Mouse (Mus musculus) liver, embryonic 15.5 days (tissue): Measurements from ENCODE around the gene Jarid2. TPM values are rescaled to one million over a fixed set of nuclear protein-coding genes. Genes with fewer than 3 reads are reported as not detected.

Experiments used
- ATAC-seq: fragments of 200-750 bp; cut with Nextera tagmentation; 2 replicates; pipeline ENCODE4 v1.8.0; 2017; ENCODE audit warnings: moderate number of reproducible peaks, mild to moderate bottlenecking, moderate library complexity; ENCODE audit not compliant: insufficient read depth
- H3K27ac ChIP-seq: fragments of 300-500 bp; sonication (generic); replicated peaks from 2 replicates; pipeline ENCODE4 v1.5.1; 2015; ENCODE audit warnings: mild to moderate bottlenecking, inconsistent platforms
- H3K27me3 ChIP-seq: fragments of 300-500 bp; sonication (generic); 2 replicates; pipeline ENCODE4 v1.6.1; 2015; ENCODE audit warnings: mild to moderate bottlenecking, inconsistent platforms
- H3K36me3 ChIP-seq: fragments of 300-500 bp; sonication (generic); replicated peaks from 2 replicates; pipeline ENCODE4 v1.6.1; 2015; ENCODE audit warnings: moderate library complexity, mild to moderate bottlenecking, inconsistent platforms
- H3K4me1 ChIP-seq: fragments of 300-500 bp; sonication (generic); replicated peaks from 2 replicates; pipeline ENCODE4 v1.6.1; 2015; ENCODE audit warnings: inconsistent platforms
- H3K4me2 ChIP-seq: fragments of 300-500 bp; sonication (generic); 2 replicates; pipeline ENCODE4 v1.6.1; 2015; ENCODE audit warnings: moderate library complexity, mild to moderate bottlenecking, inconsistent platforms
- H3K4me3 ChIP-seq: fragments of 300-500 bp; sonication (generic); replicated peaks from 2 replicates; pipeline ENCODE4 v1.5.1; 2015; ENCODE audit warnings: mild to moderate bottlenecking, inconsistent platforms
- H3K9ac ChIP-seq: fragments of 300-500 bp; sonication (generic); 2 replicates; pipeline ENCODE4 v1.6.1; 2015; ENCODE audit warnings: moderate library complexity, mild to moderate bottlenecking, inconsistent platforms
- H3K9me3 ChIP-seq: fragments of 300-500 bp; sonication (generic); replicated peaks from 2 replicates; pipeline ENCODE4 v1.6.1; 2016; ENCODE audit warnings: inconsistent platforms
- WGBS: fragments of 180-500 bp; shearing (Covaris S2); methylation state at CpG from one replicate; pipeline ENCODE4 v1.1.7; 2015; ENCODE audit warnings: mixed read lengths; ENCODE audit not compliant: insufficient replicate concordance; 5-methylcytosine and 5-hydroxymethylcytosine counted together
- polyA plus RNA-seq: library from polyadenylated mRNA; unstranded; fragments of >200 nt; fragmentation: Nextera tagmentation; extraction: Ambion mirVana; gene quantifications from 2 replicates; pipeline ENCODE4 v1.2.1, GENCODE M21; 2015

The Jarid2 gene
- polyA plus RNA-seq, 1 experiment from 2014 or later, result 10.4 TPM

- Histone ChIP-seq H3K4me3 (no peak overlapping the region), H3K9me3 (no peaks in the 10 kb centered on the region), H3K4me1 (peaks cover 7% of the 10 kb centered on the region), H3K27me3 (no peaks in the 10 kb centered on the region), H3K4me2 (no peak overlapping the region), H3K36me3 (0 out of 2 replicates have a peak, but pooled peaks cover 5% of the 10 kb centered on the region), H3K9ac (no peak overlapping the region), H3K27ac (no peak overlapping the region)
- WGBS, result 62% methylated on average over 8 of the region's 8 CpGs
- ATAC-seq, result no peak
These were observed 210.2 kb downstream of the Jarid2 start for GRCm38 (mm10) chr13:44939326-44940035.

- no peak for ATAC-seq
- Histone ChIP-seq H3K27ac (no peak overlapping the region), H3K27me3 (no peaks in the 10 kb centered on the region), H3K4me1 (no peaks in the 10 kb centered on the region; the same call in none of the 2 replicates), H3K4me2 (no peak overlapping the region), H3K9me3 (no peaks in the 10 kb centered on the region), H3K36me3 (0 out of 2 replicates have a peak, but pooled peaks cover 6% of the 10 kb centered on the region), H3K4me3 (no peak overlapping the region), H3K9ac (no peak overlapping the region)
- 73% methylated on average over 2 of the region's 2 CpGs for WGBS
These were observed 214.3 kb downstream of the Jarid2 start for GRCm38 (mm10) chr13:44943618-44944017.

- 0 out of 2 replicates have a peak, but pooled peaks cover 6% of the 10 kb centered on the region for H3K36me3 ChIP-seq
- no peak overlapping the region for H3K4me3 ChIP-seq
- H3K4me1 ChIP-seq, result peaks cover 2% of the 10 kb centered on the region
- H3K9me3 ChIP-seq, result no peaks in the 10 kb centered on the region
- no peak overlapping the region for H3K27ac ChIP-seq
- no peaks in the 10 kb centered on the region for H3K27me3 ChIP-seq
- WGBS, result 67% methylated on average over 8 of the region's 8 CpGs
- no peak overlapping the region for H3K9ac ChIP-seq
- ATAC-seq, result no peak
- no peak overlapping the region for H3K4me2 ChIP-seq
These were observed 217.8 kb downstream of the Jarid2 start for GRCm38 (mm10) chr13:44946880-44947635.

DNA sequence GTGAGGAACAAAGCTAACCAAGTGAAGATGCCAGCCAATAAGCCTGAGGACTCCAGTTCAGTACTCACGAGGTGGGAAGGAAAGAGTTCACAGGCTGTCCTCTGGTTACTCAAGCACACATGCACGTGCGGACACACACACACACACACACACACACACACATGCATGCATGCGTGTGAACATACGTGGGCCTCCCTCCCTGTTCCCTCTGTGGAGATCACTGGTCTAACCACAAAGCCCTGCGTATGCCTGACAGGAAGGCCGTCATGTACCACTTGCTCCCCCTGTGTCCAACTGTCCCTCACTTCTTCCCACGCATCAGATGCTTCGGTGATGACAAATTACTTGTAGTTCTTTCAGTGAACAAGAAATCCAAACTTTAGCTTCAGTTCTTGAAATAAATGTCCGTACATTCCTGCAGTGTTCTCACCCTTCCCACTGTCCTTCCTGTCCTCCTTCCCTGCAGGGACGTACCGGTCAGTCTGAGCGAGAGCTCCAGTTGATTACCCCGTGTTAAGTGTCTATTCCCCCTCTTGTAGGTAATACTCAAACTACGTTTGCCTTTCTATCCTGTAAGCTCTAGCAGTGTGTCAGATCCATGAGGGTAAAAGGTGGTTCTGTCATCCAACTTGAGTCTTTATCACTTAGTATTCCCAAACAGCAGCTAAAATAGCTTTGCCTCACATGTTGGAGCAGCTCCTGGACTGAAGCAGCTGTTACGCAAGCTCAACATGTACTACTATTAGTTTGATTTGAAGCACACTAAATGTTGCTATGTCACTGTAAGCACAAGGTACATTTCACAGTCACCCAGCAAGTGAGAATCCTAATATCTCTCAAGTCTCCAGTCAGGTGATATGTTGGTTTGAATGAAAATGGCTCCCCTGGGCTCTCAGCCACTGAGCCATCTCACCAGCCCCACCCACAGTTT lies 219.3 kb downstream of the Jarid2 start:
- no peak for ATAC-seq
- peaks cover 11% of the 10 kb centered on the region for H3K4me1 ChIP-seq
- no peak overlapping the region for H3K4me2 ChIP-seq
- WGBS, result 70% methylated on average over 16 of the region's 16 CpGs
- no peak overlapping the region for H3K4me3 ChIP-seq
- no peak overlapping the region for H3K27ac ChIP-seq
- H3K36me3 ChIP-seq, result 0 out of 2 replicates have a peak, but pooled peaks cover 6% of the 10 kb centered on the region
- no peak overlapping the region for H3K9ac ChIP-seq
- H3K9me3 ChIP-seq, result no peaks in the 10 kb centered on the region
- H3K27me3 ChIP-seq, result no peaks in the 10 kb centered on the region

DNA sequence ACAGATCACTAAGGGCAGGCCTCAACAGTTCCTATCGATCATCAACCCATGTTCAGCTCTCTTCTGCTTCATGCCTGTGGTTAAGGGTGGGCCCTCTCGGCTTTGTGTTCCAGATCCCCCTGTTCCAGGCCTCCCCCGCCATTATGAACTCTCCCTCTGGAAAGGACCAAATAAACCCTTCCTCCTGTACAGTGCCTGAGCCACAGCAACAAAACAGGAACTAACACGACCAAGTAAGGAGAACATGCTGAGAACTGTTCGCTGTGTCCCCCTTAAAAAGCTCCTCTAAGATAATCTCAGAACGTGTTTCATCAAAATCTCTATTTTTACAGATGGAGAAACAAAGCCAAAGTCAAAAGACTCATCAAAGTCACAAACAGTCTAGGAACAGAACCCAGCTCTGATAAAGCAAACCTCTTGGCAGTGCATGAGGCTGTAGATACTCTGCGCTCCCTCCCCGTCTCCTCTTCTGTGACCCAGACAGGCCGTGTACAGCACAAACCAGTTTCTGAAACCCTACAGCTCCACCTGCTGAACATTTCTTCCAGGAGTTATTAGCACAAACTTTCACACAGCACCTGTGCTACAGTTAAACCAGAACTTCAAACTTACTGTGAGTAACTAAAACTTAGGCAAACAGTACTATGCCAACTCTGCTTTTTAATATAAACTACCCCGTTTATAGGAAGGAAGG lies 223.3 kb downstream of the Jarid2 start:
- ATAC-seq, result 0 out of 2 replicates have a peak, but pooled peaks have one; percentile 44
- H3K4me1 ChIP-seq, result peaks cover 15% of the 10 kb centered on the region
- no peak overlapping the region for H3K4me2 ChIP-seq
- no peaks in the 10 kb centered on the region for H3K27me3 ChIP-seq
- 27% methylated on average over 10 of the region's 10 CpGs for WGBS
- H3K4me3 ChIP-seq, result no peak overlapping the region
- H3K9me3 ChIP-seq, result no peaks in the 10 kb centered on the region
- H3K9ac ChIP-seq, result no peak overlapping the region
- H3K36me3 ChIP-seq, result 0 out of 2 replicates have a peak, but pooled peaks cover 8% of the 10 kb centered on the region
- no peak overlapping the region for H3K27ac ChIP-seq

GRCm38 (mm10) chr13:44953546-44954231 lies 224.4 kb downstream of the Jarid2 start:
- Histone ChIP-seq H3K4me1 (peaks cover 15% of the 10 kb centered on the region), H3K9me3 (no peaks in the 10 kb centered on the region), H3K4me2 (no peak overlapping the region), H3K4me3 (no peak overlapping the region), H3K27ac (no peak overlapping the region), H3K27me3 (no peaks in the 10 kb centered on the region), H3K36me3 (0 out of 2 replicates have a peak, but pooled peaks cover 8% of the 10 kb centered on the region), H3K9ac (no peak overlapping the region)
- 61% methylated on average over 8 of the region's 8 CpGs for WGBS
- ATAC-seq, result no peak

GRCm38 (mm10) chr13:44954232-44954568 lies 224.9 kb downstream of the Jarid2 start:
- Histone ChIP-seq H3K27ac (no peak overlapping the region), H3K9ac (no peak overlapping the region), H3K4me2 (no peak overlapping the region), H3K27me3 (no peaks in the 10 kb centered on the region), H3K4me1 (peaks cover 15% of the 10 kb centered on the region), H3K4me3 (no peak overlapping the region), H3K36me3 (0 out of 2 replicates have a peak, but pooled peaks cover 8% of the 10 kb centered on the region), H3K9me3 (no peaks in the 10 kb centered on the region)
- ATAC-seq, result no peak
- WGBS, result 72% methylated on average over 1 of the region's 1 CpGs

DNA sequence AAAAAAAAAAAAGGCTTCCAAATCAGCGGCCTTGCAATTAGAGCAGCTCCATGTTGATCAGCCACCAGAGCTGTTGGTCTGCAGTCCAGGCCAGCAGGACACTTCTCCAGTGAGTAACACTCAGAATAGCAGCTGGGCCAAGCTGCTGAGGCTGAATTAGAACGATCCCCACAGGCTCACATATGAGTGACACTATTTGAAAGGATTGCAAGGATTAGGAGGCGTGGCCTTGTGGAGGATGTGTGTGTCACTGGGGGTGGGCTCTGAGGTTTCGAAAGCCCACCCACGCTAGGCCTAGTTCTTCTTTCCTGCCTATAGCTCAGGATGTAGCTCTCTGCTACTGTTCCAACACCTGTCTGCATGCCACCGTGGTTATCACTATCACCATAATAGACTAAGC lies 226.5 kb downstream of the Jarid2 start:
- H3K4me2 ChIP-seq, result no peak overlapping the region
- WGBS, result 71% methylated on average over 6 of the region's 6 CpGs
- H3K9ac ChIP-seq, result no peak overlapping the region
- H3K27me3 ChIP-seq, result no peaks in the 10 kb centered on the region
- H3K9me3 ChIP-seq, result no peaks in the 10 kb centered on the region
- H3K36me3 ChIP-seq, result 0 out of 2 replicates have a peak, but pooled peaks cover 8% of the 10 kb centered on the region
- no peak overlapping the region for H3K27ac ChIP-seq
- no peak overlapping the region for H3K4me3 ChIP-seq
- H3K4me1 ChIP-seq, result peaks cover 15% of the 10 kb centered on the region
- no peak for ATAC-seq

DNA sequence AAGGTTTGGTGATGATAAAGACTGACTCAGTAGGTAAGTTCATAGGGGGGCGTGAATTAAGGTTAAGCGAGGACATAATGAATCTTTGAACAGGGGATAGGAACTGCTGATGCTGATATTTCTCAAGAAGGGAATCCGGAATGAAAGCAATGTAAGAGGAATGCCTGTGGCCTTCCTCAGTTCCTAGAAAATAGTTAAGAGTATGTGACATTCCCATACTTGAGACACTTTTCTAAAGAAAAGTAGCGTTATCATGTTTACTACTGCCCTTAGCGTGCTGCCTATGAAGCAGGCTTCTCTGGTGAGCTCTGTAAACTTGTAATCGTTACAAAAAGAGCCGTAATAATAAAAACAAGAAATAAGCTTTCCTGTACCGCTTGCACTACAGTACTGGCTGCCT lies 227.8 kb downstream of the Jarid2 start:
- Histone ChIP-seq H3K27ac (no peak overlapping the region), H3K4me2 (no peak overlapping the region), H3K36me3 (0 out of 2 replicates have a peak, but pooled peaks cover 8% of the 10 kb centered on the region), H3K27me3 (no peaks in the 10 kb centered on the region), H3K4me3 (no peak overlapping the region), H3K9me3 (no peaks in the 10 kb centered on the region), H3K9ac (no peak overlapping the region), H3K4me1 (peaks cover 13% of the 10 kb centered on the region)
- no peak for ATAC-seq
- 82% methylated on average over 8 of the region's 8 CpGs for WGBS
